Mouse (Mus musculus): ENCODE measurements around the gene Pnisr.

- peak; percentile 81 for TF ChIP-seq CTCF (IDR thresholded peaks at IDR 0.05; ENCODE audit: extremely low read depth, insufficient read depth, low read length)
- no peak for TF ChIP-seq POLR2A (IDR thresholded peaks at IDR 0.05; ENCODE audit: extremely low read depth, insufficient read depth, low read length)
Measured at GRCm38 (mm10) chr4:21814029-21814428, 33.4 kb upstream of the Pnisr start.

Data from cortical plate, adult 2 months (tissue).